Mouse (Mus musculus) midbrain, embryonic 16.5 days (tissue): ENCODE data around the gene Gm49322. TPM values are rescaled to one million over a fixed set of nuclear protein-coding genes. Genes with fewer than 3 reads are reported as not detected.
A peak's percentile ranks its signal among the peaks of the same experiment; 100 is the strongest.
"Not testable (repeated sequence)": the region's sequence is repeated elsewhere in the genome, so short reads cannot be mapped to it uniquely, and the experiment has no call there.

Experiments
- ATAC-seq: fragments of 200-750 bp; cut with Nextera tagmentation; 2 replicates; pipeline ENCODE4 v1.8.0; 2017; ENCODE audit warnings: moderate TSS enrichment
- H3K27ac ChIP-seq: fragments of 300-500 bp; sonication (generic); 2 replicates; pipeline ENCODE4 v1.5.1; 2014; ENCODE audit warnings: mild to moderate bottlenecking, low read length, mixed read lengths
- H3K27me3 ChIP-seq: fragments of 300-500 bp; sonication (generic); 2 replicates; pipeline ENCODE4 v1.6.1; 2014; ENCODE audit warnings: low read depth, low read length, mixed read lengths; ENCODE audit not compliant: control insufficient read depth, insufficient read depth
- H3K36me3 ChIP-seq: fragments of 300-500 bp; sonication (generic); 2 replicates; pipeline ENCODE4 v1.6.1; 2014; ENCODE audit warnings: mild to moderate bottlenecking, low read length, moderate library complexity, mixed read lengths; ENCODE audit not compliant: control insufficient read depth, insufficient read depth
- H3K4me1 ChIP-seq: fragments of 300-500 bp; sonication (generic); 2 replicates; pipeline ENCODE4 v1.6.1; 2014; ENCODE audit warnings: mild to moderate bottlenecking, low read length, mixed read lengths; ENCODE audit not compliant: control insufficient read depth, insufficient read depth
- H3K4me2 ChIP-seq: fragments of 300-500 bp; sonication (generic); 2 replicates; pipeline ENCODE4 v1.6.1; 2014; ENCODE audit warnings: mild to moderate bottlenecking, low read length, mixed read lengths
- H3K4me3 ChIP-seq: fragments of 300-500 bp; sonication (generic); 2 replicates; pipeline ENCODE4 v1.5.1; 2014; ENCODE audit warnings: low read depth, mild to moderate bottlenecking, low read length, moderate library complexity, mixed read lengths
- H3K9ac ChIP-seq: fragments of 300-500 bp; sonication (generic); 2 replicates; pipeline ENCODE4 v1.6.1; 2014; ENCODE audit warnings: low read depth, low read length, mixed read lengths
- H3K9me3 ChIP-seq: fragments of 300-500 bp; sonication (generic); replicated peaks from 2 replicates; pipeline ENCODE4 v1.6.1; 2014; ENCODE audit warnings: mild to moderate bottlenecking, low read length, mixed read lengths; ENCODE audit not compliant: control insufficient read depth, poor library complexity, severe bottlenecking
- WGBS: fragments of 180-500 bp; shearing (Covaris S2); extraction: QIAGEN DNeasy Blood & Tissue Kit; methylation state at CpG from one replicate; pipeline ENCODE4 v1.1.7; 2014; 5-methylcytosine and 5-hydroxymethylcytosine counted together
- polyA plus RNA-seq: library from polyadenylated mRNA; unstranded; fragments of >200 nt; fragmentation: Nextera tagmentation; extraction: Ambion mirVana; gene quantifications from 2 replicates; pipeline ENCODE4 v1.2.1, GENCODE M21; 2015

Gene Gm49322
- polyA plus RNA-seq, 1 experiment from 2014 or later: 3.0 TPM

DNA sequence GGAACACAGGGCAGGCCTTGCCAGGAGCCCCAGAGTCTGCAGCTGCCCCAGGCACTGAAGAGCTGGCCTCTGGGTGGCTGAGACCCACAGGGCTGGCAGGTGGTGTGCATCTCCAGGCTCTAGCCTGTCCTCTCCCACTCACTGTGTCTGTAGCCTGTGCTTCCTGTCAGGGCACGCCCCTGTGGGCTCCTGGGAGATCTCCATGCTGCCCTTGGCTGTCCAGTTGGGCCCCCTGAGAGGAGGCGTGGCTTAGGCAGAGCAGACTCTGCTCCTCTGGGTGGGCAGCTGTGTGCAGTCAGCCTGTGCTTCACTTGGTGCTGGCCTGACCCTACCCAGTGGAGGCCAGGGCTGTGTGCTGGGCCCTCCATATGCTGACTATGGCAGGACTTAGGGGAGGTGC, 21.9 kb downstream of the Gm49322 start:
- Histone ChIP-seq H3K9ac (0 out of 2 replicates have a peak overlapping the region, but pooled peaks have one; percentile 25), H3K4me1 (peaks cover 20% of the 10 kb centered on the region), H3K27ac (no peak overlapping the region), H3K36me3 (no peaks in the 10 kb centered on the region), H3K9me3 (no peaks in the 10 kb centered on the region), H3K4me3 (no peak overlapping the region), H3K27me3 (no peaks in the 10 kb centered on the region), H3K4me2 (no peak overlapping the region)
- ATAC-seq: no peak
- WGBS: 63% methylated on average over 2 of the region's 2 CpGs

GRCm38 (mm10) chr10:80628925-80629324, 23.1 kb downstream of the Gm49322 start:
- Histone ChIP-seq H3K36me3 (no peaks in the 10 kb centered on the region), H3K4me1 (peaks cover 13% of the 10 kb centered on the region), H3K27ac (no peak overlapping the region), H3K9me3 (no peaks in the 10 kb centered on the region), H3K4me2 (no peak overlapping the region), H3K4me3 (no peak overlapping the region), H3K9ac (no peak overlapping the region), H3K27me3 (no peaks in the 10 kb centered on the region)
- no peak for ATAC-seq
- 85% methylated on average over 9 of the region's 9 CpGs for WGBS

DNA sequence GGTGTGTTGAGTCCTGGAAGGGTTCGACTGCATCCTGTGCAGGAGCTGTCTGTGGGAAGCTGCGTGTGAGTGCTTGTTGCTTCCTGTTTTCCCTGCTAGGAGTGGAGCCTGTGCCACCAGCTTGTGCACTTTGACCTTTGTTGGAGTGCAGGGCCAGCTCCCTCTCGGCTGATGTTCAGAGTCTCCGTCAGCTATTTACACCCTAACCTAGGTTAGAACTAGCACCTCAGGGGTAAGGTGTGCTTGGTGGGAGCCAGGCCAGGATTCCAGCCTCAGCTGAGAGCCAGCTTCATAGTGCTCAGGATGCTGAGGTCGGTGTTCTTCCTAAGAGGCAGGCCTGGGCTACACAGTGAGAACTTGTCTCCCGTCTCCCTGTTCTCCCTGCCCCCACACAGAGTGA, 29.5 kb downstream of the Gm49322 start:
- Histone ChIP-seq H3K27me3 (no peaks in the 10 kb centered on the region), H3K9me3 (no peaks in the 10 kb centered on the region), H3K27ac (no peak overlapping the region), H3K4me1 (no peaks in the 10 kb centered on the region), H3K36me3 (peaks cover 50% of the 10 kb centered on the region), H3K9ac (no peak overlapping the region), H3K4me2 (no peak overlapping the region), H3K4me3 (no peak overlapping the region)
- ATAC-seq: no peak
- 92% methylated on average over 6 of the region's 6 CpGs for WGBS

- Histone ChIP-seq H3K36me3 (peaks cover 50% of the 10 kb centered on the region), H3K27me3 (no peaks in the 10 kb centered on the region), H3K4me3 (no peak overlapping the region), H3K9ac (no peak overlapping the region), H3K4me2 (no peak overlapping the region), H3K9me3 (no peaks in the 10 kb centered on the region), H3K4me1 (no peaks in the 10 kb centered on the region), H3K27ac (no peak overlapping the region)
- 96% methylated on average over 10 of the region's 10 CpGs for WGBS
- no peak for ATAC-seq
Measured at GRCm38 (mm10) chr10:80646936-80647335, 41.1 kb downstream of the Gm49322 start.

DNA sequence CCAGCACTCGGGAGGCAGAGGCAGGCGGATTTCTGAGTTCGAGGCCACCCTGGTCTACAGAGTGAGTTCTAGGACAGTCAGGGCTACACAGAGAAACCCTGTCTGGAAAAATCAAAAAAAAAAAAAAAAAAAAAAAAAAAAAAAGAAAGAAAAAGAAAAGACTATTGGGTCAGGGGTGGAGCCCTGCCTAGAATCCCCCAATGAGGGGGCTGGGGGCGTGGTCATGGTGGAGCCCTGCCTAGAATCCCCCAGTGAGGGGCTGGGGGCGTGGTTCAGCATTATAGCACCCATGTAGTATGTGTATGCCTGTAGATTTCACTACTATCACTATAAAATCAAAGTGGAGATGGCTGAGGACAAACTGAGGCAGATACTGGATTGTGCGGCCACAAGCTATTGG, 44.1 kb downstream of the Gm49322 start:
- H3K9me3 ChIP-seq, H3K27ac ChIP-seq, H3K9ac ChIP-seq, H3K4me3 ChIP-seq, H3K4me1 ChIP-seq, ATAC-seq, H3K27me3 ChIP-seq, H3K4me2 ChIP-seq: not testable (repeated sequence)
- 89% methylated on average over 6 of the region's 6 CpGs for WGBS
- H3K36me3 ChIP-seq: peaks cover 25% of the 10 kb centered on the region

DNA sequence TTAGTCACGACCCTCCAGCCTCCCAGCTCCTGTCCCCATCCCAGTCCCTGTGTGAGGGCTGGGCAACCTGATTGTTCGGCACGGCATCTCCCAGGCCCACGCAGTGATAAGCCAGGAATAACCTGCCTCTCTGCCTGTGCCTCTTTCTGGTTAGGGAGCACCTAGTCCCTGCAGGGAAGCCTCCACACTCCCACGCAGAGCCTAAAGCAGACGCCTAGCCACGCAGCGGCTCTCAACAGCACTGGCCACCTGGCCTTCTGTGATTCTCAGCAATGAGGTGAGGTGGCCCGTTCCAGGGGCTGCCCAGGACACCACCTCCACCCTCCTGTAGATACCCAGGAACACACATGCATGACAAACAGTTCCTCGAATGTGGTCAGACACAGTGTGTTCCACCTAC, 44.6 kb downstream of the Gm49322 start:
- H3K4me1 ChIP-seq: peaks cover 15% of the 10 kb centered on the region
- 91% methylated on average over 10 of the region's 10 CpGs for WGBS

GRCm38 (mm10) chr10:80653156-80653720, 47.4 kb downstream of the Gm49322 start:
- Histone ChIP-seq H3K27me3 (no peaks in the 10 kb centered on the region), H3K4me3 (no peak overlapping the region), H3K9ac (no peak overlapping the region), H3K27ac (no peak overlapping the region), H3K4me1 (peaks cover 25% of the 10 kb centered on the region), H3K4me2 (no peak overlapping the region), H3K9me3 (no peaks in the 10 kb centered on the region), H3K36me3 (peaks cover 1% of the 10 kb centered on the region; the same call in 1 of the 2 replicates)
- ATAC-seq: no peak
- 91% methylated on average over 6 of the region's 6 CpGs for WGBS

More for the DNA sequence above, 44.6 kb downstream of the Gm49322 start:
- ATAC-seq: no peak
- Histone ChIP-seq H3K4me2 (no peak overlapping the region), H3K9me3 (no peaks in the 10 kb centered on the region), H3K9ac (no peak overlapping the region), H3K36me3 (peaks cover 20% of the 10 kb centered on the region), H3K27ac (no peak overlapping the region), H3K4me3 (no peak overlapping the region), H3K27me3 (no peaks in the 10 kb centered on the region)

GRCm38 (mm10) chr10:80654866-80655265, 49.0 kb downstream of the Gm49322 start:
- peaks cover 26% of the 10 kb centered on the region for H3K4me1 ChIP-seq
- no peaks in the 10 kb centered on the region for H3K27me3 ChIP-seq
- peak overlapping the region; percentile 92 for H3K4me2 ChIP-seq
- no peak overlapping the region for H3K27ac ChIP-seq
- no peaks in the 10 kb centered on the region for H3K9me3 ChIP-seq
- no peak for ATAC-seq
- no peak overlapping the region for H3K4me3 ChIP-seq
- H3K9ac ChIP-seq: no peak overlapping the region
- 86% methylated on average over 6 of the region's 6 CpGs for WGBS
- H3K36me3 ChIP-seq: no peaks in the 10 kb centered on the region

GRCm38 (mm10) chr10:80655406-80656129, 49.7 kb downstream of the Gm49322 start:
- Histone ChIP-seq H3K27ac (peak overlapping the region; percentile 87), H3K9me3 (no peaks in the 10 kb centered on the region), H3K27me3 (no peaks in the 10 kb centered on the region), H3K9ac (peak overlapping the region; percentile 95), H3K4me3 (peak overlapping the region; percentile 73), H3K4me2 (peak overlapping the region; percentile 92), H3K36me3 (no peaks in the 10 kb centered on the region), H3K4me1 (peaks cover 26% of the 10 kb centered on the region)
- WGBS: 4% methylated on average over 12 of the region's 12 CpGs
- ATAC-seq: peak; percentile 47
